14 mouse cellular contexts compared by ENCODE assay signal in the genomic region with DNA sequence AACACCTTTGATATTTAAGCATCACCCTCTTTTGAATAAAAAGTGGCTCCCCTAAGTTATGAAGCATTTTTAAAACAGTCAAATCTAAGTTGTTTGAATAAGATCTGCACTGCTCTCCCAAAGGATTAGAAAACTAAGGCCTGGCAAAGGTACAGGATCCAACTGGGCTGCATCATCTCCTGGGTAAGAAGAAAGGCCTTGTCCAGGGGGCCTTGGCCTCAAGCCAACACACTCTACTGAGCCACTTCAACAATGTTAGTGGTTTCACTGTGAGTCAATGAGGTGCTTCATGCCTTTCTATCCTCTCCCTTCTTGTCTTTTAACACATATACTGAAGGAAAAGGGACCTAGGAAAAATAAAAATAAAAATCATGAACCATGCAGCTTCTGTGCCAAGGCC.
A peak's percentile ranks its signal among the peaks of the same experiment; 100 is the strongest.
DNase-seq lines count a peak whose midpoint lies in the region; ATAC-seq and TF ChIP-seq lines count a peak whose summit lies in the region.
"Had no signal": no experiment of that assay in that cellular context is flagged by ENCODE, and none has a peak within 500 bp of the region (broad histone marks: within the 10 kb centered on the region; RNA-seq: fewer than 3 reads in every experiment).

No protein-coding gene starts in this region.

- no peak for ATAC-seq in forebrain, embryonic 14.5 days
- no peak for ATAC-seq in forebrain, postnatal 0 days
- no peak for ATAC-seq in kidney, embryonic 15.5 days (replicated peaks; ENCODE audit: low FRiP score)
- ATAC-seq in midbrain, embryonic 16.5 days: no peak
- ATAC-seq: CD4-positive, CD25-positive, alpha-beta regulatory T cell, adult 4 months; inflammation-experienced regulatory T-cells, adult 6 months had no signal

- no peaks in the 10 kb centered on the region for H3K4me1 ChIP-seq in forebrain, embryonic 14.5 days (ENCODE audit: control insufficient read depth, insufficient read depth, low read length)
- no peaks in the 10 kb centered on the region for H3K4me1 ChIP-seq in forebrain, postnatal 0 days (ENCODE audit: insufficient read depth)
- H3K4me1 ChIP-seq in kidney, embryonic 15.5 days: no peaks in the 10 kb centered on the region
- H3K4me1 ChIP-seq in midbrain, embryonic 16.5 days (ENCODE audit: control insufficient read depth, insufficient read depth, low read length): no peaks in the 10 kb centered on the region
- no peaks in the 10 kb centered on the region for H3K4me1 ChIP-seq in midbrain, embryonic 10.5 days
- H3K4me1 ChIP-seq: embryonic facial prominence, embryonic 10.5 days had no signal

- no peaks in the 10 kb centered on the region for H3K27me3 ChIP-seq in forebrain, embryonic 14.5 days (replicated peaks; ENCODE audit: control insufficient read depth, insufficient read depth, low read length)
- H3K27me3 ChIP-seq in forebrain, postnatal 0 days (ENCODE audit: insufficient read depth, low read length): no peaks in the 10 kb centered on the region
- H3K27me3 ChIP-seq in kidney, embryonic 15.5 days: no peaks in the 10 kb centered on the region
- H3K27me3 ChIP-seq in midbrain, embryonic 16.5 days (ENCODE audit: control insufficient read depth, insufficient read depth, low read depth, low read length): no peaks in the 10 kb centered on the region
- H3K27me3 ChIP-seq in midbrain, embryonic 10.5 days (ENCODE audit: low read depth, poor library complexity, severe bottlenecking): no peaks in the 10 kb centered on the region

- no peaks in the 10 kb centered on the region for H3K36me3 ChIP-seq in forebrain, embryonic 14.5 days (ENCODE audit: control insufficient read depth, insufficient read depth, low read length)
- H3K36me3 ChIP-seq in forebrain, postnatal 0 days (ENCODE audit: insufficient read depth): no peaks in the 10 kb centered on the region
- H3K36me3 ChIP-seq in kidney, embryonic 15.5 days: no peaks in the 10 kb centered on the region
- no peaks in the 10 kb centered on the region for H3K36me3 ChIP-seq in midbrain, embryonic 16.5 days (ENCODE audit: control insufficient read depth, insufficient read depth, low read length)
- H3K36me3 ChIP-seq in midbrain, embryonic 10.5 days: no peaks in the 10 kb centered on the region
- H3K36me3 ChIP-seq: embryonic facial prominence, embryonic 10.5 days had no signal

- no peak overlapping the region for H3K27ac ChIP-seq in forebrain, embryonic 14.5 days (ENCODE audit: low read depth, low read length)
- H3K27ac ChIP-seq in forebrain, postnatal 0 days (ENCODE audit: low read depth, low read length): no peak overlapping the region
- H3K27ac ChIP-seq in kidney, embryonic 15.5 days: no peak overlapping the region
- 0 out of 2 replicates have a peak overlapping the region, but pooled peaks have one; percentile 2 for H3K27ac ChIP-seq in midbrain, embryonic 16.5 days (ENCODE audit: low read length)
- H3K27ac ChIP-seq in midbrain, embryonic 10.5 days (replicated peaks): no peak overlapping the region
- H3K27ac ChIP-seq: embryonic facial prominence, embryonic 10.5 days; macrophage; stomach, postnatal 0 days had no signal

- no peak overlapping the region for H3K4me2 ChIP-seq in forebrain, embryonic 14.5 days (ENCODE audit: low read length)
- no peak overlapping the region for H3K4me2 ChIP-seq in forebrain, postnatal 0 days (ENCODE audit: low read depth)
- H3K4me2 ChIP-seq in kidney, embryonic 15.5 days: no peak overlapping the region
- H3K4me2 ChIP-seq in midbrain, embryonic 16.5 days (ENCODE audit: low read length): no peak overlapping the region
- H3K4me2 ChIP-seq: liver, embryonic 11.5 days had no signal

- H3K4me3 ChIP-seq in forebrain, embryonic 14.5 days (ENCODE audit: low read depth, low read length): no peak overlapping the region
- H3K4me3 ChIP-seq in forebrain, postnatal 0 days (ENCODE audit: low read depth, low read length): no peak overlapping the region
- H3K4me3 ChIP-seq in kidney, embryonic 15.5 days (replicated peaks): no peak overlapping the region
- H3K4me3 ChIP-seq in midbrain, embryonic 16.5 days (ENCODE audit: low read depth, low read length): no peak overlapping the region
- H3K4me3 ChIP-seq in midbrain, embryonic 10.5 days: no peak overlapping the region
- H3K4me3 ChIP-seq: embryonic facial prominence, embryonic 10.5 days had no signal

- H3K9ac ChIP-seq in forebrain, embryonic 14.5 days (ENCODE audit: low read length): no peak overlapping the region
- no peak overlapping the region for H3K9ac ChIP-seq in forebrain, postnatal 0 days
- H3K9ac ChIP-seq in kidney, embryonic 15.5 days: no peak overlapping the region
- H3K9ac ChIP-seq in midbrain, embryonic 16.5 days (ENCODE audit: low read depth, low read length): no peak overlapping the region

- no peaks in the 10 kb centered on the region for H3K9me3 ChIP-seq in forebrain, embryonic 14.5 days (replicated peaks; ENCODE audit: control insufficient read depth, low read length)
- H3K9me3 ChIP-seq in forebrain, postnatal 0 days (ENCODE audit: low read length): no peaks in the 10 kb centered on the region
- H3K9me3 ChIP-seq in kidney, embryonic 15.5 days (replicated peaks): no peaks in the 10 kb centered on the region
- no peaks in the 10 kb centered on the region for H3K9me3 ChIP-seq in midbrain, embryonic 16.5 days (replicated peaks; ENCODE audit: control insufficient read depth, low read length, poor library complexity, severe bottlenecking)
- H3K9me3 ChIP-seq in midbrain, embryonic 10.5 days (replicated peaks): no peaks in the 10 kb centered on the region
- H3K9me3 ChIP-seq: embryonic facial prominence, embryonic 10.5 days had no signal

- no peak for TF ChIP-seq CTCF in forebrain, postnatal 0 days (IDR thresholded peaks at IDR 0.05; ENCODE audit: low read depth)

- peak; percentile 5 for DNase-seq in forebrain, embryonic 14.5 days (ENCODE audit: low spot score)
- DNase-seq in forebrain, postnatal 0 days: no peak
- peak; percentile 4 for DNase-seq in kidney, postnatal 14 days
- no peak for DNase-seq in midbrain, embryonic 10.5 days (ENCODE audit: low spot score)
- peak; percentile 12 for DNase-seq in lung, postnatal 36 days
- DNase-seq in ovary, postnatal 36 days (ENCODE audit: low spot score): no peak

Comparison
In these comparisons a context has a peak if more than half of its experiments do, and no peak if none do; other contexts are left out.
1. DNase-seq: peak in forebrain, embryonic 14.5 days (single experiment), kidney, postnatal 14 days (single experiment) and lung, postnatal 36 days (single experiment); none in forebrain, postnatal 0 days (single experiment), midbrain, embryonic 10.5 days (single experiment) and ovary, postnatal 36 days (single experiment).